Mouse (Mus musculus) liver, embryonic 14.5 days (tissue): Measurements from ENCODE around the gene Mettl2. TPM values are rescaled to one million over a fixed set of nuclear protein-coding genes. Genes with fewer than 3 reads are reported as not detected.

Experiments
- ATAC-seq: fragments of 200-750 bp; cut with Nextera tagmentation; 2 replicates; pipeline ENCODE4 v1.8.0; 2017; ENCODE audit warnings: moderate number of reproducible peaks, mild to moderate bottlenecking, moderate library complexity; ENCODE audit not compliant: insufficient read depth
- DNase-seq, 3 experiments: peaks; one replicate each; pipeline ENCODE4 v3.0.0-alpha.2; 2012 to 2013; ENCODE audit warnings: low read depth in 3 of 3, low spot score in 3 of 3
- H3K27ac ChIP-seq: fragments of 300-500 bp; sonication (generic); 2 replicates; pipeline ENCODE4 v1.5.1; 2014; ENCODE audit warnings: moderate library complexity, mild to moderate bottlenecking, control low read depth, inconsistent platforms
- H3K27me3 ChIP-seq: fragments of 300-500 bp; sonication (generic); 2 replicates; pipeline ENCODE4 v1.6.1; 2014; ENCODE audit warnings: mild to moderate bottlenecking, low read length, moderate library complexity; ENCODE audit not compliant: control insufficient read depth, insufficient read depth
- H3K36me3 ChIP-seq: fragments of 300-500 bp; sonication (generic); replicated peaks from 2 replicates; pipeline ENCODE4 v1.6.1; 2014; ENCODE audit warnings: low read depth; ENCODE audit not compliant: control insufficient read depth, insufficient read depth
- H3K4me1 ChIP-seq, 2 experiments: fragments of 200-500 bp in 1 of 2; fragments of 300-500 bp in 1 of 2; sonication (generic) in 1 of 2; replicated peaks; 2 replicates each; pipeline ENCODE4 v1.6.1; 2012 to 2014; ENCODE audit warnings: antibody characterized with exemption in 1 of 2, inconsistent platforms in 1 of 2, low read length in 1 of 2; ENCODE audit not compliant: control insufficient read depth in 2 of 2, insufficient read depth in 2 of 2
- H3K4me2 ChIP-seq: fragments of 300-500 bp; sonication (generic); 2 replicates; pipeline ENCODE4 v1.6.1; 2014; ENCODE audit warnings: low read depth, mild to moderate bottlenecking, control low read depth, moderate library complexity
- H3K4me3 ChIP-seq, 2 experiments: fragments of 200-500 bp in 1 of 2; fragments of 300-500 bp in 1 of 2; sonication (generic) in 1 of 2; 2 replicates each; pipeline ENCODE4 v1.5.1; 2012 to 2014; ENCODE audit warnings: low read depth in 2 of 2, low read length in 2 of 2, mild to moderate bottlenecking in 2 of 2, control low read depth in 1 of 2, inconsistent platforms in 1 of 2, moderate library complexity in 1 of 2; ENCODE audit not compliant: insufficient read depth in 1 of 2
- H3K9ac ChIP-seq: fragments of 300-500 bp; sonication (generic); replicated peaks from 2 replicates; pipeline ENCODE4 v1.6.1; 2014; ENCODE audit warnings: mild to moderate bottlenecking, control low read depth, moderate library complexity
- H3K9me3 ChIP-seq: fragments of 300-500 bp; sonication (generic); 2 replicates; pipeline ENCODE4 v1.6.1; 2016; ENCODE audit warnings: low read length, mixed read lengths; ENCODE audit not compliant: control insufficient read depth
- CTCF ChIP-seq: IDR thresholded peaks from 2 replicates; pipeline ENCODE4 v1.5.1; 2016; ENCODE audit warnings: antibody characterized with exemption, low read depth, control low read depth
- EP300 ChIP-seq: IDR thresholded peaks from 2 replicates; pipeline ENCODE4 v1.6.1; 2016; ENCODE audit warnings: antibody characterized with exemption, low read depth
- WGBS: fragments of 180-500 bp; shearing (Covaris S2); extraction: QIAGEN DNeasy Blood & Tissue Kit; methylation state at CpG from one replicate; pipeline ENCODE4 v1.1.7; 2014; ENCODE audit not compliant: insufficient replicate concordance; 5-methylcytosine and 5-hydroxymethylcytosine counted together
- polyA plus RNA-seq, 2 experiments: library from polyadenylated mRNA; depleted of rRNA in 1 of 2; stranded (reverse) in 1 of 2; unstranded in 1 of 2; fragments of >200 nt; fragmentation: Nextera tagmentation in 1 of 2; extraction: Ambion mirVana in 1 of 2; gene quantifications; 2 replicates each; pipeline versions ENCODE4 v1.2.1 to v1.2.3; 2012 to 2014

Mettl2 gene
- polyA plus RNA-seq, 2 experiments: 14.6 to 16.6 TPM

DNA sequence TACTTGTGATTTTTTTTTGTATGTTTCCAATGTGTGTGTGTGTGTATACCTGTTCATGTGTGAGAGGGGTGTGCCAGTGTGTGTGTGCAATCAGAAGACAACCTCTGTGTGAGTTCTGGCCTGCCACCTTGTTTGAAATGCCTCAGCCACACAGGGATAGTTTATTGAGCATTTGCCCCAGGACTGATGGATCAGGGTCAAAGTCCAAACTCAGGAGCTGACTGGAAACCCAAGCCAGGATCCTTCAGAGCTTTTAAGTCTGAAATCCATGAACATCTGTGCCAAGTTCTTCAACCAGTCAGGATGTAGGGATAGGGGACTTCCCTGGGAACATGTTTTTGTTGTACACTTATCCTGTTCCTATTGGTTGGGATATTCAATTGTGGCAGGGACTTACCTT is 31.8 kb downstream of the Mettl2 start:
- DNase-seq (no peak), ATAC-seq (no peak)
- H3K36me3 ChIP-seq: no peaks in the 10 kb centered on the region
- peak overlapping the region; percentile 34 for H3K9ac ChIP-seq
- H3K27ac ChIP-seq: no peak overlapping the region
- TF ChIP-seq EP300 (no peak), CTCF (no peak)
- no peaks in the 10 kb centered on the region for H3K9me3 ChIP-seq
- H3K4me1 ChIP-seq: peaks cover 17 to 43% of the 10 kb centered on the region in 2 experiments
- peak overlapping the region; percentile 22 to 29; a peak in 3 of 4 replicates for H3K4me3 ChIP-seq
- peak overlapping the region; percentile 45 for H3K4me2 ChIP-seq
- no peaks in the 10 kb centered on the region for H3K27me3 ChIP-seq

DNA sequence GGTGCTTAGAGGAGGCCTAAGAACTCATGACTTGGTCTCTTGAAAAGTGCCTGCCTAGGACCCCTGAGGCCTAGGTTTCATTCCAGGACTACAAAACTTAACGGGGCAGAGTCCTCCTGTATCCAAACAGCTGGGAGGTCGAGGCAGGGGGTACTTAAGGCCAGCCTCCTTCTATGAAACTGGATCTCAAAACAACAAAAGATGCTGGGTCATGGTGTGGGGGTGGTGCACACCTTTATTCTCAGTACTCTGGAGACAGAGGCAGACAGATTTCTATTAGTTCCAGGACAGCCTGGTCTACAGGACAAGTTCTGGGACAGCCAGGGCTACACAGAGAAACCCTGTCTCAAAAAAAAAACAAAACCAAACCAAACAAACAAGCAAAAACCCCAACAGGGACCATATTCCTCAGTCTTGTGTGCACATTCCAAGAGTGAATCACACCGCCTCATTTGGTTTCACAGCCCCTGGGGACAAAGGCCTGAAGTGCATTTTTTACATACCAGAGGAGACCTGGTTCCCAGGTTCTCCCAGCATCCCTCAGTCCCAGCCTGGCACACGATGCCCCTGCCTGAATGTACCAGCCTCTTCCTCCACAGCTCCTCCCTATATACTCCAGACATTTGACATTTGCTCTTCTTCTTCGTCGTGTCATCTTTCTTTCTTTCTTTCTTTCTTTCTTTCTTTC is 33.6 kb downstream of the Mettl2 start:
- WGBS: 60% methylated on average over 6 of the region's 6 CpGs
- DNase-seq: no peak
- no peak for ATAC-seq
- peaks cover 6 to 29% of the 10 kb centered on the region in 2 experiments for H3K4me1 ChIP-seq
- no peaks in the 10 kb centered on the region; the same call in 1 of the 2 replicates for H3K9me3 ChIP-seq
- H3K9ac ChIP-seq: no peak overlapping the region
- H3K27me3 ChIP-seq: no peaks in the 10 kb centered on the region
- TF ChIP-seq CTCF (no peak), EP300 (no peak)
- no peak overlapping the region for H3K4me2 ChIP-seq
- no peak overlapping the region for H3K27ac ChIP-seq
- H3K4me3 ChIP-seq: no peak overlapping the region
- H3K36me3 ChIP-seq: no peaks in the 10 kb centered on the region

DNA sequence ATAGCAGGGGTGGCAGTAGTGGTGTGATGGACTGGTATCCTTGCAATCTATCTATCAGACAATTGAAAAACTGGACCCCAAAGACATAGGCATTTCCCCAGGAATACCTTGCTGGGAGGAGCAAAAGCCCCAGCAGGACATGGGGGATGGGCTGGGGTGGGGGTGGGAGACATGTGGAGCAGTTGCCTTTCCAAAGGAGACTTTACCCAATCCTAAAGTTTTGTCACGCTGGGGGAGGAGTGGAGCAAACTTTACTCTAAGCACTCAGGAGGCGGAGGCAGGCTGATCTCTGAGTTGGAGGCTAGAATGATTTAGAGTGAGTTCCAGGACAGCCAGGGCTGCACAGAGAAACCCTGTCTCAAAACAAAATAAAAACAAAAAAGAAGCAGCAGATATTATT is 35.2 kb downstream of the Mettl2 start:
- Histone ChIP-seq H3K36me3 (no peaks in the 10 kb centered on the region), H3K9me3 (no peaks in the 10 kb centered on the region; the same call in 1 of the 2 replicates), H3K4me2 (no peak overlapping the region), H3K9ac (no peak overlapping the region), H3K27ac (no peak overlapping the region), H3K4me1 (peaks cover 6 to 22% of the 10 kb centered on the region in 2 experiments), H3K27me3 (peaks cover 7% of the 10 kb centered on the region; the same call in 1 of the 2 replicates), H3K4me3 (no peak overlapping the region)
- no peak for DNase-seq
- TF ChIP-seq CTCF: no peak
- no peak for TF ChIP-seq EP300
- 70% methylated on average over 2 of the region's 2 CpGs for WGBS
- ATAC-seq: no peak

DNA sequence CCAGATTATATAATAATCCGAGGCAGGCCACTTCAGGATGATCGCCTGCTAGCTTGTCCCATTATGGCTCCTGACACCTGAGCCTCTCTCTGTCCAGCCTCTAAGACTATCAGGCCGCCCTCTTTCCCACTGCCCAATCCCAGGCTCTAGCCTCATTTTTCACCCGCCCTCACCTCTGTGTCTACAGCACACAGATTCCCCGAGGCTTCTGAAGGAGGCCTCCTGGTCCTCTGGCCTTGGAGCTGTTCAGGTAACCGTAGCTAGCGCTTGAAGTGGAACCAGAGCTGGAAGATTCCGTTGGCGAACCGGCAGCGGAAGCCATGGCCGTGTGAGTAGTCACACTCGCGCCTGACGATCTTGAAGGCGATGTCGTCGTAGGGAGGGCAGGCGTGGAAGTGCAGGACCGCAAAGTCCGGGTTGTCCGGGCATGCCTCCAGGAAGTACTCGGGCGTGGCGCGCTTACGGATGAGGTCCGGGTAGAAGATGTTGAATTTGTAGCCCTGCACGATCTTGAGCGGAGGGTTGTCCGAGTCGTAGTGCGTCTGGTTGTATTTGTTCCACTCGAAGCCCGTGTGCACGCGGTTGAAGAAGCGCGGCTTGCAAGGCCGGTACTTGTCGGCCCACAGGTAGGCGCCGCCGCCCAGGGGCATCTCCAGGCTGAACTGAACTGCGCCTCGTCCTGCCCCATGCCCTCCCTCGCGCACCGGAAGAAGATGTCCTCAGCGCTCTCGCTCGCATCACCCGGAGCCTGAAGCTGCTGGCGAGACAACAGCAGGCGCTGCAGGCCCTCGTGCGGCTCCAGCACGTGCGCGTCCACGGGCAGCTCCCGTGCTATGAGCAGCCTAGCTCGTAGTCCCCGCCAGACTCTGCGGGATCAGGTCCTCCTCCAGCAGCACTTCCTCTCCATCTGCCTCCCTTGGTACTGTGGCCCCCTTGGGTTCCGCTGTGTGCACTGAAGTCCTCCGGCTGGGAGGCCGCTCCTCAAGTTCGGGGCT is 38.6 kb downstream of the Mettl2 start:
- Histone ChIP-seq H3K27me3 (peaks cover 7% of the 10 kb centered on the region; the same call in 1 of the 2 replicates), H3K4me1 (no peaks in the 10 kb centered on the region; a peak in 1 of 4 replicates), H3K36me3 (no peaks in the 10 kb centered on the region), H3K4me2 (no peak overlapping the region), H3K9me3 (no peaks in the 10 kb centered on the region; the same call in 1 of the 2 replicates), H3K9ac (no peak overlapping the region), H3K4me3 (no peak overlapping the region), H3K27ac (no peak overlapping the region)
- TF ChIP-seq EP300 (no peak), CTCF (no peak)
- DNase-seq (no peak), ATAC-seq (peak; percentile 26; the same call in 1 of the 2 replicates)
- 77% methylated on average over 69 of the region's 69 CpGs for WGBS

DNA sequence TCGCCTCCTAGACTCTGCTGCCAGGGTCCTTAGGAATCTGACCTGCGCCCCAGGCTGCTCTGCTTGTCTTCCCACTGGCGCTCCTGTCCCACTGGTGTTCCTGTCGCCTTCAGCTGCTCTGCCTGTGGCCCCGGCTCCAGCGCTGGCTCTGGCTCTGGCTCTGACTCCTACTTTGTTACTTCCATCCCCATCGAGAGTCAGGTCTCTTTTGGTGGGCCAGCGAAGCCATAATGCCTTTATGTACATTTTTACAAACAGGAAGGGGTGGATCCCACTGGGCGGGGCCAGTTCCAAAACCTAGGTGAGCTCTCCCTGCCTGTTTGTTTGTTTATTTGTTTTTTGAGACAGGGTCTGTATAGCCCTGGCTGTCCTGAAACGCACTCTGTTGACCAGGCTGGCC is 40.6 kb downstream of the Mettl2 start:
- WGBS: 80% methylated on average over 10 of the region's 10 CpGs

More for the DNA sequence above, 40.6 kb downstream of the Mettl2 start:
- H3K36me3 ChIP-seq: no peaks in the 10 kb centered on the region
- H3K9ac ChIP-seq: no peak overlapping the region
- H3K9me3 ChIP-seq: no peaks in the 10 kb centered on the region; the same call in 1 of the 2 replicates
- DNase-seq (no peak), ATAC-seq (no peak)
- TF ChIP-seq CTCF (no peak), EP300 (no peak)
- H3K4me1 ChIP-seq: peaks cover 4% of the 10 kb centered on the region in 2 experiments
- H3K27me3 ChIP-seq: peaks cover 7% of the 10 kb centered on the region; the same call in 1 of the 2 replicates
- no peak overlapping the region for H3K4me2 ChIP-seq
- no peak overlapping the region for H3K4me3 ChIP-seq
- no peak overlapping the region for H3K27ac ChIP-seq
